Mouse (Mus musculus): ENCODE results near the gene Vezf1.

DNA sequence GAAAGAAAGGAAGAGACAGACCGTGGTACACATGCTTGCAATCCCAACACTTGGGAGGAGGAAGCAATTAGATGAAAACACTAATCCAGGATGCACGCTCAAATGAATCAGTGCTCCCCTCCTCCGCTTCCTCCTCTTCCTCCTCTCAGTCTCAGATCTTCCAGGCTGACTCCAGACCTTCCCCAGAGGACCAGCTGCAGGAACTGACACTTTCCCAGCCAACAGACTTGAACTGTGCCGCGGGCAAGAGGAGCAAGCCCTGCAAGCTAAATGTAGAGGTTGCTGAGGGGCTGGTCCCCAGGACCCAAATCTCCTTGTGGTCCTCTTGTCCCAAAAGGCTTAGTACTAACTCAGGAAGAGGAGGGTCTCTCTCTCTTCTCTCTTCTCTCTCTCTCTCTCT is 21.1 kb downstream of the Vezf1 start:
- no peak for TF ChIP-seq GATA1 (IDR thresholded peaks at IDR 0.05; ENCODE audit: low read length)
- TF ChIP-seq TAL1 (IDR thresholded peaks at IDR 0.05; ENCODE audit: low read length) = no peak
